Mouse (Mus musculus) midbrain, embryonic 15.5 days (tissue): ENCODE measurements around the gene Chd9. TPM values are rescaled to one million over a fixed set of nuclear protein-coding genes. Genes with fewer than 3 reads are reported as not detected.
"Not testable (repeated sequence)": the region's sequence is repeated elsewhere in the genome, so short reads cannot be mapped to it uniquely, and the experiment has no call there.

Experiments
- ATAC-seq: fragments of 200-750 bp; cut with Nextera tagmentation; replicated peaks from 2 replicates; pipeline ENCODE4 v1.8.0; 2017; ENCODE audit warnings: moderate TSS enrichment
- H3K27ac ChIP-seq: fragments of 300-500 bp; sonication (generic); 2 replicates; pipeline ENCODE4 v1.5.1; 2015; ENCODE audit warnings: mild to moderate bottlenecking, inconsistent platforms
- H3K27me3 ChIP-seq: fragments of 300-500 bp; sonication (generic); replicated peaks from 2 replicates; pipeline ENCODE4 v1.6.1; 2015; ENCODE audit warnings: inconsistent platforms
- H3K36me3 ChIP-seq: fragments of 300-500 bp; sonication (generic); replicated peaks from 2 replicates; pipeline ENCODE4 v1.6.1; 2015; ENCODE audit warnings: inconsistent platforms
- H3K4me1 ChIP-seq: fragments of 300-500 bp; sonication (generic); 2 replicates; pipeline ENCODE4 v1.6.1; 2015; ENCODE audit warnings: inconsistent platforms
- H3K4me2 ChIP-seq: fragments of 300-500 bp; sonication (generic); 2 replicates; pipeline ENCODE4 v1.6.1; 2015; ENCODE audit warnings: inconsistent platforms, mild to moderate bottlenecking, moderate library complexity
- H3K4me3 ChIP-seq: fragments of 300-500 bp; sonication (generic); 2 replicates; pipeline ENCODE4 v1.5.1; 2015; ENCODE audit warnings: mild to moderate bottlenecking, inconsistent platforms
- H3K9ac ChIP-seq: fragments of 300-500 bp; sonication (generic); 2 replicates; pipeline ENCODE4 v1.6.1; 2015; ENCODE audit warnings: mild to moderate bottlenecking, inconsistent platforms
- H3K9me3 ChIP-seq: fragments of 300-500 bp; sonication (generic); 2 replicates; pipeline ENCODE4 v1.6.1; 2016; ENCODE audit warnings: inconsistent platforms
- WGBS: fragments of 180-500 bp; shearing (Covaris S2); methylation state at CpG from one replicate; pipeline ENCODE4 v1.1.7; 2015; ENCODE audit warnings: mixed read lengths; 5-methylcytosine and 5-hydroxymethylcytosine counted together
- polyA plus RNA-seq: library from polyadenylated mRNA; unstranded; fragments of >200 nt; fragmentation: Nextera tagmentation; extraction: Ambion mirVana; gene quantifications from 2 replicates; pipeline ENCODE4 v1.2.1, GENCODE M21; 2015

The Chd9 gene
- polyA plus RNA-seq, 1 experiment from 2014 or later, result 79.5 TPM

DNA sequence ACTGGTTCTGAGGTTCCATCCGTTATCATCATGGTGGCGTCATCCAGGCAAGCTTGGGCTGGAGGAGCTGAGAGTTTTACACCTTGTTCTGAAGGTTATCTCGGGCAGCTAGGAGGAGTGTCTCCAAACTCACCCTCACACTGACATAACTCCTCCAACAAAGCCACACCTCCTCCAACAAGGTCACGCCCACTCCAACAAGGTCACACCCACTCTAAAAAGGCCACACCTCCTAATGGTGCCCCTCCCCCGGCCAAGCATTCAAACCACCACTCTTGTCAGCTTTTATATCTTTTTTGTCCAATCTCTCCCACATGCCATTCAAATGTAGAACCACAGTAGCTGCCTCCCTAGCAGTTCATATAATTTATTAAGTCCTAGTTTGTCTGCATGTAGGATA is 53.0 kb downstream of the Chd9 start:
- ATAC-seq, result no peak
- no peak overlapping the region for H3K9ac ChIP-seq
- no peak overlapping the region for H3K4me3 ChIP-seq
- no peaks in the 10 kb centered on the region for H3K36me3 ChIP-seq
- H3K9me3 ChIP-seq, result no peaks in the 10 kb centered on the region
- no peak overlapping the region for H3K4me2 ChIP-seq
- H3K27me3 ChIP-seq, result no peaks in the 10 kb centered on the region
- 93% methylated on average over 5 of the region's 5 CpGs for WGBS
- H3K4me1 ChIP-seq, result peaks cover 17% of the 10 kb centered on the region
- no peak overlapping the region for H3K27ac ChIP-seq

GRCm38 (mm10) chr8:90882088-90882691 is 54.0 kb downstream of the Chd9 start:
- 78% methylated on average over 16 of the region's 16 CpGs for WGBS
- no peaks in the 10 kb centered on the region for H3K27me3 ChIP-seq
- no peak overlapping the region for H3K4me3 ChIP-seq
- H3K4me2 ChIP-seq, result no peak overlapping the region
- no peaks in the 10 kb centered on the region for H3K9me3 ChIP-seq
- H3K4me1 ChIP-seq, result peaks cover 7% of the 10 kb centered on the region
- H3K27ac ChIP-seq, result no peak overlapping the region
- no peak overlapping the region for H3K9ac ChIP-seq
- no peak for ATAC-seq
- no peaks in the 10 kb centered on the region for H3K36me3 ChIP-seq

DNA sequence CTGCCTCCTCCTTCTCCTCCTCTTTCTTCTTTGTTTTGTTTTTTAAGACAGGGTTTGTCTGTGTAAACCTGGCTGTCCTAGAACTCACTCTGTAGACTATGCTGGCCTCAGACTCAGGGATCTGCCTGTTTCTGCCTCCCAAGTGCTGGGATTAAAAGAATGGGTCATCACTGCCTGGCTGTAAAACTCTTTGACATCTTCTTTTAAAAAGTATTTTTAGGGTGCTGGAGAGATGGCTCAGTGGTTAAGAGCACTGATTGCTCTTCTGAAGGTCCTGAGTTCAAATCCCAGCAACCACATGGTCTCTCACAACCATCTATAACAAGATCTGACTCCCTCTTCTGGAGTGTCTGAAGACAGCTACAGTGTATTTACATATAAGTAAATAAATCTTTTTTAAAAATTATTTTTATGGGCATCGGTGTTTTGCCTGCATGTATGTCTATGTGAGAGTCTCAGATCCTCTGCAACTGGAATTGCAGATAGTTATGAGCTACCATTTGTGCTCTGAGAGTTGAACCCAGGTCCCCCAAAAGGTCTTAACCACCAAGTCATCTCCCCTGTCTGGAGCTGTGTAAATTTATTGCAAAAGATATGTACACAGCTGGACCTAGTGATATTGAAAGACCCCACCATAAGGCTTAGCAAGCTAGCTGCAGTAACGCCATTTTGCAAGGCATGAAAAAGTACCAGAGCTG is 57.7 kb downstream of the Chd9 start:
- no peak overlapping the region for H3K27ac ChIP-seq
- H3K4me1 ChIP-seq, result no peaks in the 10 kb centered on the region
- no peaks in the 10 kb centered on the region for H3K9me3 ChIP-seq
- H3K4me3 ChIP-seq, result no peak overlapping the region
- H3K36me3 ChIP-seq, result no peaks in the 10 kb centered on the region
- no peak overlapping the region for H3K9ac ChIP-seq
- H3K4me2 ChIP-seq, result no peak overlapping the region
- no peak for ATAC-seq
- no peaks in the 10 kb centered on the region for H3K27me3 ChIP-seq
- 74% methylated on average over 2 of the region's 2 CpGs for WGBS

DNA sequence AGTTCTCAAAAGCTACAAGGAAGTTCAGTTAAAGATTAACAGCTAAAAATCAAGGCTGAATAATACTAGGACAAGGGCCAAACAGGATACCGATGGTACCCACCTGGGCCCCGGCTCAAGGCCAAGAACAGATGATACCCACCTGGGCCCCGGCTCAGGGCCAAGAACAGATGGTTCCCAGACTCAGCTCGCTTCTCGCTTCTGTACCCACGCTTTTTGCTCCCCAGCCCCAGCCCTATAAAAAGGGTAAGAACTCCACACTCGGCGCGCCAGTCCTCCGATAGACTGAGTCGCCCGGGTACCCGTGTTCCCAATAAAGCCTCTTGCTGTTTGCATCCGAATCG is 58.2 kb downstream of the Chd9 start:
- not testable (repeated sequence) for ATAC-seq
- no CpG with 5 or more reads among the region's 15 CpGs for WGBS

GRCm38 (mm10) chr8:90887328-90887727 is 59.2 kb downstream of the Chd9 start:
- not testable (repeated sequence) for H3K4me1 ChIP-seq, H3K27me3 ChIP-seq, H3K27ac ChIP-seq, H3K36me3 ChIP-seq, H3K9ac ChIP-seq, H3K9me3 ChIP-seq, ATAC-seq
- WGBS, result no CpG with 5 or more reads among the region's 20 CpGs
- Histone ChIP-seq H3K4me3 (peak overlapping the region; percentile 34), H3K4me2 (peak overlapping the region; percentile 37)

More for the DNA sequence above, 58.2 kb downstream of the Chd9 start:
- H3K36me3 ChIP-seq, H3K9ac ChIP-seq, H3K4me1 ChIP-seq, H3K4me2 ChIP-seq, H3K4me3 ChIP-seq, H3K27me3 ChIP-seq, H3K27ac ChIP-seq, H3K9me3 ChIP-seq: not testable (repeated sequence)

DNA sequence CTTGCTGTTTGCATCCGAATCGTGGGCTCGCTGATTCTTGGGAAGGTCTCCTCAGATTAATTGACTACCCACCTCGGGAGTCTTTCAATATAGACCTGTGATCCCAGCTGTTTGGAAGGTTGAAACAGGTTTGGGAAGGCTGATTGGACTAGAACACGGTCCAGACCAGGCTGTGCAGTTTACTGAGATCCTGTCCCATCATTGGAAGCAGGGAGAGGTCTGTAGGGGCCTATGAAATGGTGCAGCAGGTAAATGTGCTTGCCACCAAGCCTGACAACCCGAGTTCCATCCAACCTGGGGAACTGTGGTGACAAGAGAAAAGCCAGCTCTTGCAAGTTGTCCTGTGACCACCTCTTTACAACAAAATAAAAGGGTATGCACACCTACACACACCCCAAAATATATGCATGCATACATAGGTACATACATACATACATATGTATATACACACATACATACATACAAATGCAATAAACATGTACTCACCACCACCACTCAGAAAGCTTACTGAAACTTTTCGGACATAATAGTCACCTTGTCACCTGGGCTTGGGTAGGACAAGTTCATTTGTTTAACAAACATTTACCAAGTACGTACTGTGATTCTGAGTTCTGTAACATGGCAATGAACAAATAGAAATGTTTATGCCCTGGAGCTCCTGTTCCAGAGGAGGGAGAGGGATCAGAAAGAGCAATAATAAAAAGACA is 63.9 kb downstream of the Chd9 start:
- H3K4me1 ChIP-seq, result 0 out of 2 replicates have a peak, but pooled peaks cover 4% of the 10 kb centered on the region
- no peaks in the 10 kb centered on the region for H3K27me3 ChIP-seq
- H3K9me3 ChIP-seq, result no peaks in the 10 kb centered on the region
- H3K4me3 ChIP-seq, result no peak overlapping the region
- WGBS, result 95% methylated on average over 8 of the region's 8 CpGs
- H3K36me3 ChIP-seq, result no peaks in the 10 kb centered on the region
- ATAC-seq, result no peak
- H3K27ac ChIP-seq, result no peak overlapping the region
- no peak overlapping the region for H3K9ac ChIP-seq
- no peak overlapping the region for H3K4me2 ChIP-seq

- 0 out of 2 replicates have a peak, but pooled peaks cover 4% of the 10 kb centered on the region for H3K4me1 ChIP-seq
- WGBS, result 83% methylated on average over 5 of the region's 5 CpGs
Measured at GRCm38 (mm10) chr8:90892579-90892919, 64.4 kb downstream of the Chd9 start.

DNA sequence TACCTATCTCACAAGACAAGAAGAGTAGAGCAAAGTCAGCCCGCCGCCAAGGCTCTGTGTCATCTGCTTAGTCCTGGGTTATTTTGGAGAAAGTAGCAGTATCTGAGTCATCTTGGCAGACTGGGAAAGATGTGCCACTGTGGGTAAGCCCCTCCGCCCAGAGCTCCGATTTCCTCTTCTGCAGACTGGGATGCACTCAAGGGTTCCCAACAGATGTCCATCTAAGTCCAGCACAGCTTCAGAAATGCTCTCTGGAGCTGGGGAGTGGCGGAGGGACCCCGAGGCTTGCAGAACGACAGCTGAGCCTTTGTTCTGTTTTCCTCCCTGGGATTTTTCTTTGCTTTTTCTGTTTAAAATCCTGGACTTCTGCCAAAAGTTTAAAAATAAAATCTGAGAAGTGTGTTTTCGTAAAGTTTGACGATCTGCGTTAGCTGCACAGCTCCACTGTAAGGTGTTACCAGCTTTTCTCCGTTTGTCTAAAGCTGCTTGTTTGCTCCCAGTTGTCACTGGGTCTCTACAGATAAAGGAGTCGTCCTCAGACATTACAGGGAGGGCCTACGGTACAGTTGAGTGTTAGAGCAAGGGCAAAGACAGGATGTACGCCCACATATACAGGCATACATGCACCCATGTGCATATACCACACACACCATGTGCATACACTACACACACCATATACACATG is 66.2 kb downstream of the Chd9 start:
- H3K9ac ChIP-seq, result no peak overlapping the region
- H3K4me3 ChIP-seq, result no peak overlapping the region
- no peaks in the 10 kb centered on the region for H3K9me3 ChIP-seq
- no peak overlapping the region for H3K4me2 ChIP-seq
- no peaks in the 10 kb centered on the region for H3K27me3 ChIP-seq
- WGBS, result 67% methylated on average over 14 of the region's 14 CpGs
- H3K4me1 ChIP-seq, result 0 out of 2 replicates have a peak, but pooled peaks cover 4% of the 10 kb centered on the region
- H3K27ac ChIP-seq, result 0 out of 2 replicates have a peak overlapping the region, but pooled peaks have one; percentile 38
- no peak for ATAC-seq
- no peaks in the 10 kb centered on the region for H3K36me3 ChIP-seq

More at GRCm38 (mm10) chr8:90892579-90892919, 64.4 kb downstream of the Chd9 start:
- no peak overlapping the region for H3K9ac ChIP-seq
- ATAC-seq, result no peak
- no peaks in the 10 kb centered on the region for H3K36me3 ChIP-seq
- H3K9me3 ChIP-seq, result no peaks in the 10 kb centered on the region
- no peak overlapping the region for H3K4me2 ChIP-seq
- H3K27me3 ChIP-seq, result no peaks in the 10 kb centered on the region
- H3K27ac ChIP-seq, result no peak overlapping the region
- H3K4me3 ChIP-seq, result no peak overlapping the region

DNA sequence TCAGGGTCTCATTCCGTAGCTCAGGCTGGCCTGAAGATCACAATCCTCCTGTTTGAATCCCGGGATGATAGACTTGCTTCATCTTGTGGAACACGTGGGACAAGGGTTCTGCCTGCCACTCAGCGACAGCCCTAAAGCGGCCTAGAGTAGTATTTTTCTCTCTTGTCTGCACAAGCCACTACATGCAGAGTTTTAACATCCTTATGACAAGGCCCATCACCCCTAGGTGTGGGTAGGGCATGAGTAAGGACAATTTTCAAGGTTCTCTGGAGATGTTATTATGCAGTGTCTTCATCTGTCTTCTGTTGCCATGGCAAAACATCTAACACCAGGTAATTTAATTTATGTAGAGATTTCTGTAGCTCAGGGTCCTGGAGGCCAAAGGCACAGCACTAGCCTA is 69.2 kb downstream of the Chd9 start:
- H3K9me3 ChIP-seq, result no peaks in the 10 kb centered on the region
- no peak overlapping the region for H3K4me2 ChIP-seq
- H3K27ac ChIP-seq, result no peak overlapping the region
- no peak overlapping the region for H3K9ac ChIP-seq
- WGBS, result 56% methylated on average over 5 of the region's 5 CpGs
- H3K36me3 ChIP-seq, result no peaks in the 10 kb centered on the region
- H3K4me3 ChIP-seq, result no peak overlapping the region
- H3K27me3 ChIP-seq, result no peaks in the 10 kb centered on the region
- 0 out of 2 replicates have a peak, but pooled peaks cover 4% of the 10 kb centered on the region for H3K4me1 ChIP-seq
- ATAC-seq, result no peak

DNA sequence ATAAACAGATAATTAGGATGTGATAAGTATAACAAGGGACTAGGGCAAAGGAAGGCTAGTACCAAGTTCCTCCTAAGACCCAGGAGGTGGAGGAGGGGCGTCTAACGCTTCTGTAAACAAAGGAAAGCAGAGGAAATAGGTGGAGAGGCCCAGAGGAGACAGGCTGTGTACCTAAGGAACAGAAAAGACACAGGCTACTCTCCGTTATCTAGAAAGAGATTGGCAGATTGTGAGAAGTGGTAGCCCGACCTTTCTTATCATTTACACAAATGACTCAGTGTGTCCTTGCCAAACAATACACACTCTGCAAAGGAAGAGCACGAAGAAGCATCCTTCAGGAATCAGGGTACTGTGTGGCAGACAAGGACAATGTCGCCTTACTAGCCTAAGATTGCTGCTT is 70.4 kb downstream of the Chd9 start:
- H3K4me3 ChIP-seq, result no peak overlapping the region
- H3K4me2 ChIP-seq, result no peak overlapping the region
- no peaks in the 10 kb centered on the region for H3K9me3 ChIP-seq
- 0 out of 2 replicates have a peak, but pooled peaks cover 4% of the 10 kb centered on the region for H3K4me1 ChIP-seq
- H3K9ac ChIP-seq, result no peak overlapping the region
- no peaks in the 10 kb centered on the region for H3K27me3 ChIP-seq
- WGBS, result 41% methylated on average over 6 of the region's 6 CpGs
- no peak overlapping the region for H3K27ac ChIP-seq
- H3K36me3 ChIP-seq, result no peaks in the 10 kb centered on the region
- ATAC-seq, result no peak

DNA sequence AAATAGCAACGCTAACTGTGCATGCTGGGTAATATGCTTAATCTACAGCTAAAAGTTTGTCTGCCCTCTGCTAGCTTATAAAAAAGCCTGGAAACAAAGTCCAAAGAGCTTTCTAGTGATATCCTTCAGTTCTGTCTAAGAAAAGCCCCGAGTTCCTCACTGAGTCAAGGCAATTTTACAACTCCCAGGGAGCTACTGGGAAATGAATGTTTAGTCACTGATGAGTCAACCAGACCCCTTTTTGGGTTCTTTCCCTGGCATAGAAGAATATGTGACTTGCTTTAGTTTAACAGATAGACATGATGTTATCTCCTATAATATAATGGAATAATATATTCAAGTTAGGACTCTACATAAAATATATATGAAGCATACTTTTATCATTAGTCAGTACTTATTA is 73.8 kb downstream of the Chd9 start:
- H3K27ac ChIP-seq, result no peak overlapping the region
- no peak overlapping the region for H3K4me2 ChIP-seq
- 92% methylated on average over 2 of the region's 2 CpGs for WGBS
- H3K27me3 ChIP-seq, result no peaks in the 10 kb centered on the region
- ATAC-seq, result no peak
- no peak overlapping the region for H3K4me3 ChIP-seq
- H3K9ac ChIP-seq, result no peak overlapping the region
- H3K9me3 ChIP-seq, result no peaks in the 10 kb centered on the region
- no peaks in the 10 kb centered on the region for H3K36me3 ChIP-seq
- no peaks in the 10 kb centered on the region for H3K4me1 ChIP-seq

DNA sequence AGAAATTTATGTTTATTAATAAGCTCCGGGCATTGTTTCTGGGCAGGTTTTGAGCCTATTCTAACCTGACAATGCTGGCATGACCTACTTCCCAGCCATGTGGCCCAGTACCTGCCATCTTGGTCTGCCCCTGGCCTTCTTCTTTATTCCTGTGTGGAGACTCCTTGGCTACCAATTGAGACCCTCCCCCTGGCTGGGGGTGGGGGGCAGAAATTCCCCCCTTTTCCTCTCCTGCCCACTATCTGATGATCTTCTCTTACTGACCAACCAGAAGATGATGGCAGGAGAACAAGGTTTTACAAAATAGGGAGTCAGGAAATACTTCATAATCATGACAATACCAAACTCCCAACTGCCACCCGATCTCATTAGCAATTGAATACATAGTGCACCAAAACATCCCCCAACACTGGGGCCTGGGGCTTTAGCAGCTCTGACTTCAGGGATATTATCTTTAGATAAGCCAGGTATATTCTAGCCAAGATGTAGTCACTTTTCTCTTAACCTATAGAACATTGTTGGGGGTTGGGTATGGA is 76.1 kb downstream of the Chd9 start:
- Histone ChIP-seq H3K4me1 (peaks cover 9% of the 10 kb centered on the region), H3K4me3 (no peak overlapping the region), H3K4me2 (no peak overlapping the region), H3K27ac (no peak overlapping the region), H3K9me3 (no peaks in the 10 kb centered on the region), H3K36me3 (no peaks in the 10 kb centered on the region), H3K27me3 (no peaks in the 10 kb centered on the region), H3K9ac (no peak overlapping the region)
- no peak for ATAC-seq
- WGBS, result 70% methylated on average over 2 of the region's 2 CpGs
